Mouse (Mus musculus) left cerebral cortex, adult 8-10 months (tissue): ENCODE data around the gene Adamtsl2. TPM values are rescaled to one million over a fixed set of nuclear protein-coding genes. Genes with fewer than 3 reads are reported as not detected.
A peak's percentile ranks its signal among the peaks of the same experiment; 100 is the strongest.

Experiments
- DNase-seq, 2 experiments: peaks; one replicate each; pipeline ENCODE4 v3.0.0; 2022; ENCODE audit warnings: low spot score in 2 of 2
- total RNA-seq, 4 experiments: library from RNA; stranded (reverse); gene quantifications; 2 replicates each; pipeline ENCODE4 v1.2.4; 2022

Adamtsl2 gene
- total RNA-seq, 4 experiments from 2014 or later = 12.6 to 18.4 (median 15.6) TPM

DNA sequence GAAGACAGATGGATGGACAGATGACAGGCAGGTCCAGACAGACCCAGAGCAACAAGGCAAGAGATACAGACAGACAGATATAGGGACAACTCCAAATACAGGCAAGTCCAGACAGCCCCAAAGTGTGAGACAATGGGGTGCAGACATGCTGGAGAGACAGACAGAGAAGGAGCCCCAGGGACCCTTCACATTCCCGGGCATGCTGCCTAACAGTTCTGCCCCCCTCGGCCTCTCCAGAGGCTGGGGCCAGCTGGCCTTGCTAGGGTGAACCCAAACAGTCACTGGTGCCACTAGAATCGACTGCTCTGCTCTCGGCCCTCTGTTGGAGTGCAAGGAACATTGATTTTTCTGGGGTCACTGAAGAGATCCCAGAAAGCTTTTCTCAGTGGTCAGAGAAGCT is 39.3 kb downstream of the Adamtsl2 start:
- DNase-seq = no peak

DNA sequence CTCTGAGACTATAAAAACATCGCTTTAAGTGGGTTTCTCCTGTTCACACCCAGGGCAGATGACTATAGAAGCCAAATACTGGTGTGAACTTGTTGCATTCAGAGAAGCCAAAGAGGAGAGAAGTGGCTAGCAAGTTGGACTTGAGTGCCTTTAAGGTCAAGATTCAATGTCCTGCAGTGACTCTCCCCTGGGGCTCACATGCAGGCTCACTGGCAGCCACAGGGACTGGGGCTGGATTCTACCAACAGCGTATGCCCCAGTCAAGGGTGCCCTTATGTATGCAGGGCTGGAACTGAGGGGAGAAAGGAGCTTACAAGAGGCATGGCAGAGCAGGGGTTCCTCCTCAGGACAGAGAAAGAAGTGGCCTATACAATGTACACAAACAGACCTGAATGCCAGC is 40.6 kb downstream of the Adamtsl2 start:
- DNase-seq = no peak

DNA sequence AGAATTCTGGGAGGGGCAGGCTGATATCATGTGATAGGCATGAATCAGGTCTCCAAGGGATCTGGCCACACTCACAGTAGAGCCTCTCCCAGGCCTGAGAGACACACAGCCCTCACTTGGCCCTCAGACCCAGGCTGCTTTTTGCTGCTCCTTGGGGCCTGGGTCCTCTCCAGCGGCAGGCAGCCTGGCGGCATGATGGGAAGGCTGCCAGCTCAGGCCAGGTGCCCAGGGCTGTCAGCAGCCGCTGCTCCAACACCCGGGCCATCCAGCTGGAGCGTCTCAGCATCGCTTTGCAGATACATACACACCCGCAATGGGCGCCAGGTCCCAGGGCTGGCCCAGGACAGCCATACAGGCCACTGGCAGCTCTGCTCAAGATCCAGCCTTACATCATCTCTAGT is 41.1 kb downstream of the Adamtsl2 start:
- no peak for DNase-seq

DNA sequence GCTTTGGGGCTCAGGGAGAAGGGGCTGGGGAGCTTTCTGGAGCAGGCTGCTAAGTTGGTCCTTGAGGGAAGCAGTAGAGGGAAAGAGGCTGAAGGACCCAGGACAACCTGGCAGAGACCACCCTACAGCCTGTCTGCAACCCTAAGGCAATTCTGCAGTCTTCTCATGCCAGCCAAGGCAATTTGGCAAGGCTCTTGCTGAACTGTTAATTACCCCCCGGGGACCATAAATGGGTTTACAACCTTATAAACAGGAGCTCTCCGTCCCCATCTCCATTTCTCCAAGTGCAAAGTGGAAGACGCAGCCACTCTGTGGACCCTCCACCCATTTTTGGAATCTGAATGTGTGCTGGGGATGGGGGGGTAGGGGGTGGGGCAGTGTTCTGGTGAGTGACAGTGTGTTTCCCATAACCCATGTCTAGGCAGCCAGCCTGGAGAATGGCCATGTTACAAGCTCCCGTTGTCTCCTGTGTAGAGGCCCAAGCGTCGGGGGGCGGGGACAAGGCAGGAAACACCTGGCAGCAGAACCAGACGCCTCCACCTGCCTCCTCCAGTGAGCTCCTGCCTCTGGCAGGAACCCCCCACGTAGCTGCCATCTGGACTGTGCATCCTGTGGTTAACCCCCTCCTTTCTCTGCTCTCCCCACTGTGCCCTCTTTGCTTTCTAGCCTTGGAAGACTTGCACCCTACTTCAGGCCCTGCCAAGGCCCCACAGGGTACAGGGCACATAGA is 42.6 kb downstream of the Adamtsl2 start:
- DNase-seq = peak in 1 of 2 experiments; percentile 59

DNA sequence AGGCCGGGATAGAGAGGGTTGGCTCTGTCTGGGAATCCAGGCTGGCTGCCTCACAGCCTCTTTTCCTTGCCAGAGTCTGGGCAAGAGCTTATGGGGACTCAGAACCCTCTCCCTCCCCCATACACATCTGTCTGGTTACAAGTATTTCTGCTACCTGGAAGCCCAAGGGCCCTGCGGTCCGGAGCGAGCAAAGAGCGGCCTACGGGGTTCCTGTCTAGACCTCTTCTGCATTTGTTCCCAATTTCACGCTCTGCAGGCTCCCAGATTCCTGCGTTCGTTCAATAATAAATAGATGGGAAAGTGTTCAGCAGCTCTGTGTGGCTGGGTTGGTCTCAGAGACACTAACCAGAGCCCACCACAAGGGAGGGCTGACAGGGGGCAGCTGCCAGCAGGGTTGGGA is 43.4 kb downstream of the Adamtsl2 start:
- DNase-seq = no peak

GRCm38 (mm10) chr2:27123121-27123520 is 43.9 kb downstream of the Adamtsl2 start:
- DNase-seq = no peak

DNA sequence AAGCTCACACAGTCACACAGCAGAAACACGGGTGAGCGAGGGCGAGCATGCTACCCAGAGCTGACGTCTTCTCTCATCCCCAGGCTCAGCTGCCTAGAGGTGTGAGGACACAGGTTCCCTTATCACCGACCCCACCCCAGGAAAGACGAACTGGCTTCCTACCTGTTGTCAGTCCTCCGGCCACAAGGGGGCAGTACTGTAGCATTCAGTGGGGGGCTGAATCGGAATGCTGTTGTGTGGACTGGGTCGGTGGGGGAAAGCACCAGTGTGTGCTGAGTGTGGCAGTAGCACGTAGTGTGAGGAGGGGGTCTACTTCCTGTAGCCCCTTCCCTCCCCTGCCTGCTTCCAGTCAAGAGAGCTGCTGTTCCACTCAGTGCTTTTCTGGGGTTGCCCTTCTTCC is 46.8 kb downstream of the Adamtsl2 start:
- DNase-seq = no peak

GRCm38 (mm10) chr2:27126496-27126895 is 47.3 kb downstream of the Adamtsl2 start:
- DNase-seq = no peak

DNA sequence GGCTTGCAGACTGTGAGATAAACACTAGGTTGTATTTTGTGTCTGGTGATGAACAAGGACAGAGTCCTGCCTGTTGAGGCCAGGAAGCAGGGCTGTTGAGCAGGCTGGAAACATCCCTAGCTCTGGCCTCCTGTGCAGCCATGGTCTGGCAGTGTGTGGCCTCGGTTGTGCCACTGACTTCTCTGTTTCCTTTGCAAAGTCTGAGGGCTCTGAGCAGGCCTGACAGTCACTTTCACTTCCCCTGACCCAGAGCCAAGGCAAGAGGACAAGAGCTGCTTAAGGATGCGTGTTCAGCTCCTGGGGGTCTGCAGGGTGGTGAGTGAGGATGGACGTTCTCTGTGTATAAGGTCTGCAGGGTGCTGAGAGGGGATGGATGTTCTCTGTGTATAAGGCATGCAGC is 49.8 kb downstream of the Adamtsl2 start:
- DNase-seq = no peak

DNA sequence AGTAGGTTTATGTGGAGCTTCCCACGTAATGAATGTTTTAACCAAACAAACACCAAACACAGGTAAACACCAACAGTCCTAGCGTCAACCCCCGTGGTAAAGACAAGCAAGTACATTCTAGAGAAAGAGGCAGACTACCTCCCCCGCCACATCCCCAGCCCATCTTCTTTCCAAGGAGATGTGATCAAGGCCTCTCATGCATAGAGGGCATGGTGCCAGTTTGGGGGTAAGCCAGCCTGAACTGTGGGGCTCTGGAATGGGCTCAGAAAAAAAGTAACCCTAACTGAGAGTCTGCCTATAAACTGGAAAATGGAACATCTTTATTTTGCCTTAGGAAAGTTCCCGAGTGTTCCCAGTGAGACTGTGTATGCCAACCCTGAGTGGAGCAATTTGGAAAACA is 56.8 kb downstream of the Adamtsl2 start:
- no peak for DNase-seq

- DNase-seq = no peak
Observed at GRCm38 (mm10) chr2:27136336-27136735, 57.2 kb downstream of the Adamtsl2 start.

DNA sequence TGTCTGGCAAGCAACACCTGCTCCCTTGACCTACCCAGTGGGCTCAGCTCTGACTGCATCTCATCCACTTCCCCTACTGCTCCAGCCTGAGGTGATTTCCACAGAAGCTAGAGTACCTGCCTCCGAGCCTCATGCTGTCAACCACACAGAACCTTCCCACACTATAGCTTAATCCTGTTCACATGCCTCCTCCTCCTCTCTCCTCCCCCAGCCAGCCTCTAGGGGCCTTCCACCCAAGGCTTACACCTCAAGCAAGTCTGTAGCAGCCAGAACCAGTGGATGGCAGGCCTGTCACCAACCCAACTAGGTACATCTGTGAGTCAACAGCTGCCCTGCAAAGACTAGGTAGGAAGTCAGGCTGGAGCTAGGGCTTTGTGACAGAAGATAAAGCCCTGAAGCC is 57.6 kb downstream of the Adamtsl2 start:
- DNase-seq = peak in 1 of 2 experiments; percentile 61

- no peak for DNase-seq
Observed at GRCm38 (mm10) chr2:27138356-27138755, 59.2 kb downstream of the Adamtsl2 start.

DNA sequence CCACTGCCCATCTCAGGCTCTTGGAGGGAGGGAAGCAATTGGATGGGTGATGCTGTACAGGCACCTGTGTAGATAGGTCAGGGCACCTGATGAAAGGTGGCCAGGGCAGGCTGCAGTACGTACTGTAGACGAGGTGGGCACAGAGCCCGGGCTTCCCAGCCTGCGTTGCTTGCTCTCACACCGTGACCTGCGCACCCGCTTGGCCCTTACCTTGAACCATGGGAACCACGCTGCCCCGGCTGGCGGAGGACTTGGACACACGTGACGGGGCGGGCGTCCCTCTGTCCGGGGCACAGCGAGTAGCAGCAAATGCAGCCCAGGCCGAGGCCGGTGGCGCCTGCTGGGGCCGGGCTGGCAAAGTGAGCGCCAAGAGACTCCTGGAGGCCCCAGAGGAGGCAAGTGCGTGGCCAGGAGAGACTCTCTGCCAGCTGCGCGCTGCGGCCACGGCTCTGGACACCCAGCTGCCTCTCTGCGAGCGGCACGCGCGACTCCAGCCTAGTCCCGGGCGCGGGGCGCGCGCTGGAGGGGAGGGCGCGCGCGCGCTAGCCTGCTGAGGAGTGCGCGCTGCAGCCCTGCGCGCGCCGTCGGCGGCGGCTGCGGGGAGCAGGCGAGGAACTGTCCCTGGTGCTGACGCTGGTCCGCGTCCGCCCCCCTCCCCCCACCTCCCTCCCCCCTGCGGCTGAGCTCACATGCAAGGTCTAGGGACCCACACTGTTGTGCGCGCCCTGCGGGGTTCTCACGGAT is 62.9 kb downstream of the Adamtsl2 start, which contains the start of gene Fam163b:
TSS of gene Fam163b (minus strand) at position 542 of the 744 bp plus-strand sequence.
- no peak for DNase-seq

GRCm38 (mm10) chr2:27144957-27145356 is 65.8 kb downstream of the Adamtsl2 start:
- DNase-seq = no peak

DNA sequence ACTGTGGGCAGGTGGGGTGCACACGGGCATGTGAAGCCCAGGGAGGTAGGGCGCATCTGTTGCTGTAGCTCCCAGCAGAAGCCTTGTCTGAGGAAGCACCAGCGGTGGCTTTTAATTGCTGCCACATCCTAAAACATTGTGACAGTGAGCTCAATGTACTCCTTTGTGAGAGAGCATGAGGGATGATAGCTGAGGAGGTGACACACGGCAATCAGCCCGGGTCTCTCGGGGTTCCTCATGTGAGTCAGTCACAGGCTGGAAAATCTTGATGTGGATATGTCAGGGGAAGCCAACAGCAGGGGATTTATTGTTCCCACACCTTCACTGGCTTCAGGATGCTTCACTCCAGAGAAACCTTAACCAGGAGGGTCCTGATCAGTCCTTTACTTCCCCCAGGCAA is 67.7 kb downstream of the Adamtsl2 start:
- no peak for DNase-seq

DNA sequence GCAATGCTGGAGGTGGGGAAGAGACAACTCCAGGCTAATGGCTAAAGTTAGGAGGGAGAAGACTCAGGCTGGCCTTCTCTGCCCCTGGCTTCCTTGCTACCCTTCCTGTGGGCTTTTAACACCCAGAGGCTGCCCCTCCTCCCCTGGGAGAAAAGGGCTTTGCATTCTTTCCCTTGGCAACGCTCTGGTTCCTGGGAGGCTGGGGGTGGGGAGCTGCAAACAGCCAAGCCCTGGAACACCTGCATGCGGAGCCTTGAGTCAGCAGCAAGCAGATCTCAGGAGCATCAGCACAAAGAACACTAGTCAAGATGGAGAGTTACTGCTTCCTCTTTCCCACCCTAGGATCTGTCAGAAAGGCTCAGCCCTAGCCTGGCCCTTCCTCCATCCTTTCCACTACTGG is 70.3 kb downstream of the Adamtsl2 start:
- DNase-seq = no peak

- DNase-seq = no peak
Observed at GRCm38 (mm10) chr2:27154466-27155185, 75.4 kb downstream of the Adamtsl2 start.

DNA sequence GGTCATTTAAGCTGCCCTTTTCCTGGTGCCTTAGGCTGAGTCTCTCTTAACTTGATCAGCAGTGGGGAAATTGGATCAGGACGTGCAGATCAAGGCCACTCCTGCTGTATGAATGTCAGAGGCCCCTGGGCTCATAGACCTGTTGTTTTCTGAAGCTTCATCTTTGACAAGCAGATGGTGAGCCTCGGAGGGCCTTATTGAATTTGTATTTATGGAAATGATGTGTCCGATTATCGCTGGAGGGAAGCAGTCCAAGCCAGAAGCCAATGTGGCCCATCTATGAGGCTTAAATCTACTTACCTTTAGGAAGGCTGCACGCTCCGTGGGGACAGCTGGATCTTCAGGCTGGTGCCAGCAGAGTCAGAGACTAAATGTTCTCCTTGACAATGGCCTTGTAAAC is 77.4 kb downstream of the Adamtsl2 start:
- DNase-seq = no peak
